Mouse (Mus musculus) limb, embryonic 14.5 days (tissue): ENCODE data around the gene Gatb. TPM values are rescaled to one million over a fixed set of nuclear protein-coding genes. Genes with fewer than 3 reads are reported as not detected.
"Not testable (repeated sequence)": the region's sequence is repeated elsewhere in the genome, so short reads cannot be mapped to it uniquely, and the experiment has no call there.

ENCODE experiments used
- ATAC-seq: fragments of 200-750 bp; cut with Nextera tagmentation; 2 replicates; pipeline ENCODE4 v1.8.0; 2017; ENCODE audit warnings: low read depth, moderate number of reproducible peaks, moderate TSS enrichment; ENCODE audit not compliant: low FRiP score
- DNase-seq: peaks from one replicate; pipeline ENCODE4 v3.0.0-alpha.2; 2015; ENCODE audit warnings: low spot score
- H3K27ac ChIP-seq: fragments of 300-500 bp; sonication (generic); replicated peaks from 2 replicates; pipeline ENCODE4 v1.5.1; 2014; ENCODE audit warnings: low read depth, mild to moderate bottlenecking, low read length, moderate library complexity, mixed read lengths
- H3K27me3 ChIP-seq: fragments of 300-500 bp; sonication (generic); 2 replicates; pipeline ENCODE4 v1.6.1; 2014; ENCODE audit warnings: low read length, mixed read lengths; ENCODE audit not compliant: control insufficient read depth, insufficient read depth
- H3K36me3 ChIP-seq: fragments of 300-500 bp; sonication (generic); 2 replicates; pipeline ENCODE4 v1.6.1; 2014; ENCODE audit warnings: mild to moderate bottlenecking, low read length, moderate library complexity, mixed read lengths; ENCODE audit not compliant: control insufficient read depth, insufficient read depth
- H3K4me1 ChIP-seq: fragments of 300-500 bp; sonication (generic); 2 replicates; pipeline ENCODE4 v1.6.1; 2014; ENCODE audit warnings: antibody characterized with exemption, low read length, mixed read lengths; ENCODE audit not compliant: control insufficient read depth, insufficient read depth
- H3K4me2 ChIP-seq: fragments of 300-500 bp; sonication (generic); replicated peaks from 2 replicates; pipeline ENCODE4 v1.6.1; 2014; ENCODE audit warnings: low read depth, mild to moderate bottlenecking, low read length, moderate library complexity; ENCODE audit not compliant: severe bottlenecking
- H3K4me3 ChIP-seq: fragments of 300-500 bp; sonication (generic); replicated peaks from 2 replicates; pipeline ENCODE4 v1.5.1; 2014; ENCODE audit warnings: low read length
- H3K9ac ChIP-seq: fragments of 300-500 bp; sonication (generic); 2 replicates; pipeline ENCODE4 v1.6.1; 2014; ENCODE audit warnings: mild to moderate bottlenecking, low read depth, low read length, moderate library complexity; ENCODE audit not compliant: severe bottlenecking
- H3K9me3 ChIP-seq: fragments of 300-500 bp; sonication (generic); 2 replicates; pipeline ENCODE4 v1.6.1; 2016; ENCODE audit warnings: low read length; ENCODE audit not compliant: control insufficient read depth
- POLR2A ChIP-seq: fragments of 200-500 bp; IDR thresholded peaks from 2 replicates; pipeline ENCODE4 v1.8.0; 2012; ENCODE audit warnings: inconsistent platforms, mild to moderate bottlenecking, moderate library complexity, borderline replicate concordance; ENCODE audit not compliant: insufficient read depth, insufficient read length; ENCODE audit errors: extremely low read depth
- WGBS: fragments of 180-500 bp; shearing (Covaris S2); extraction: QIAGEN DNeasy Blood & Tissue Kit; methylation state at CpG from one replicate; pipeline ENCODE4 v1.1.7; 2014; 5-methylcytosine and 5-hydroxymethylcytosine counted together
- polyA plus RNA-seq, 2 experiments: library from polyadenylated mRNA; depleted of rRNA in 1 of 2; stranded (reverse) in 1 of 2; unstranded in 1 of 2; fragments of >200 nt; fragmentation: Nextera tagmentation in 1 of 2; extraction: Ambion mirVana in 1 of 2; gene quantifications; 2 replicates each; pipeline versions ENCODE4 v1.2.1 to v1.2.3; 2012 to 2014

Gene Gatb
- polyA plus RNA-seq, 2 experiments, result 9.0 to 18.3 TPM

DNA sequence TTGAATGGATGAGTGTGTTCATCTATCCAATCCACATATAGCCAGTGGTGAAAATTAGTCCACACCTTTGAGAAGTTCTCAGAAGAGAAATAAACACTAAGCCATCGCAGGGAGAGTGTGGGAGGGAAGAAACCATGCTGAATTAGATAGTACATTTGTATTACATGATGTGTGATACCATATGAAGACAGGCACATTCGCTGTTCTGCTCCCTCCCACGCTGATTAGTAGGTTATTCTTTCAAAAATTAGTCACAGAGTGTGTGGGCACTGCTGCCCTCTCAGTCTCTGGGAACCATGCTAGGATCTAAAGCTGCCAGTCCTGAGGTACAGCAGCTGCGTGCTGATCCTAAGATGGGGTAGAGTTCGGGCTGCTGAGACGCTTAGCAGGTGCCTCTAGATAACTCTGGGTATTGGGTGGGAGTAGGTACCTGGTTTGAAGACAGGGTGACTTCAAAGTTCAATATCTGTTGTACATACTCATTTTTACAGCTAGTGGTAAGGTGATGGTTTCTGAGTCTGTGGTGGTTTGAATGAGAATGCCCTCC lies 20.1 kb upstream of the Gatb start:
- 85% methylated on average over 6 of the region's 6 CpGs for WGBS
- Histone ChIP-seq H3K36me3 (no peaks in the 10 kb centered on the region), H3K9me3 (no peaks in the 10 kb centered on the region), H3K9ac (no peak overlapping the region), H3K4me1 (peaks cover 4% of the 10 kb centered on the region; the same call in 1 of the 2 replicates), H3K27ac (no peak overlapping the region), H3K4me3 (no peak overlapping the region), H3K27me3 (no peaks in the 10 kb centered on the region), H3K4me2 (no peak overlapping the region)
- ATAC-seq (no peak), DNase-seq (no peak)
- no peak for TF ChIP-seq POLR2A

DNA sequence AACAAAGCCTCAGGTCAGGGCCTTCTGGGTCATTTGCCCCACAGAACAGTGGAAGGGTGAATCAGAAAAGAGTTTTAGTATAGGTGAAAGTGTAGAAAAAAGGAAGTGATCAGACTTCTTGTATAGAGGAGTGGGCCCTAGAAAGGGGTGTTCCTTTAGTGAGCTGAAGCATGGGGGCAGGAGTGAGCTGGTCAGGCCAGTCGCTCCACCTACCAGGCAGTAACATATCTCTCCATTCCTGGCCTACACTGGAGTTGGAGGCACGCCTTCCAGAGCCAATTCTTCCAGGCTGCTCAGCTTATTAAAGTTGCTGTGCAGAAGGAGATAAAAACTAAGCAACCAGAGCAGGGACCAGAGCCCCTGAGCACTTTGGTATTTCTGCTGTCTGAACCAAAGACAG lies 9.3 kb upstream of the Gatb start:
- TF ChIP-seq POLR2A, result no peak
- WGBS, result 42% methylated on average over 2 of the region's 2 CpGs
- Histone ChIP-seq H3K4me1 (no peaks in the 10 kb centered on the region; the same call in 1 of the 2 replicates), H3K9ac (no peak overlapping the region), H3K36me3 (no peaks in the 10 kb centered on the region), H3K9me3 (no peaks in the 10 kb centered on the region), H3K27ac (no peak overlapping the region), H3K4me3 (no peak overlapping the region), H3K4me2 (no peak overlapping the region), H3K27me3 (no peaks in the 10 kb centered on the region)
- ATAC-seq (no peak), DNase-seq (no peak)

DNA sequence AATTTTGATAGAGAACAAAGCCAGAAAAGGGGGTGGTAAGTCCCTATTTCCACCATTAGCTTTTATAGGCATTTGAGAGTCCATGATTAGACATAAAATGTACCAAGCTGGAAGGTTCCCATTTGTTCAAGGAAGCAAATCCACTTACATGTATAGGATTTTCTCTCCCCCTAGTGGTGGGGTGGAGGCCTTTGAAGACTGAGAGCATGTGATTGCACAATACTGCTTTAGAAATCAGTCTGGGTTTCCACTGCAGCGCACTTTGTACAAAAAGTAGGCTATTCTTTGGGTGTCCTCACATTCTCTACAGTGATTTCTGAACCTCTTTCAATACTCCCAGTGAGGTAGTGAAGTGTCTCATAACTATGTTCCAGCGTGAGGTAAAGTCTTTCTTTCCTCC lies 2.6 kb upstream of the Gatb start:
- no peaks in the 10 kb centered on the region for H3K27me3 ChIP-seq
- no peak for TF ChIP-seq POLR2A
- H3K36me3 ChIP-seq, result no peaks in the 10 kb centered on the region
- H3K9me3 ChIP-seq, result no peaks in the 10 kb centered on the region
- WGBS, result 57% methylated on average over 2 of the region's 2 CpGs
- ATAC-seq, result no peak
- H3K4me2 ChIP-seq, result no peak overlapping the region
- H3K9ac ChIP-seq, result no peak overlapping the region
- 0 out of 2 replicates have a peak, but pooled peaks cover 2% of the 10 kb centered on the region for H3K4me1 ChIP-seq
- H3K27ac ChIP-seq, result no peak overlapping the region
- no peak overlapping the region for H3K4me3 ChIP-seq
- peak; percentile 79 for DNase-seq

GRCm38 (mm10) chr3:85572502-85572901 lies 1.4 kb upstream of the Gatb start:
- not testable (repeated sequence) for ATAC-seq, H3K27ac ChIP-seq, H3K4me3 ChIP-seq, H3K9me3 ChIP-seq, H3K4me1 ChIP-seq, H3K36me3 ChIP-seq, H3K4me2 ChIP-seq, DNase-seq, H3K27me3 ChIP-seq, H3K9ac ChIP-seq
- 86% methylated on average over 8 of the region's 8 CpGs for WGBS

- WGBS, result 26% methylated on average over 6 of the region's 6 CpGs
- peak overlapping the region; percentile 51 for H3K4me3 ChIP-seq
- H3K27me3 ChIP-seq, result no peaks in the 10 kb centered on the region
- no peaks in the 10 kb centered on the region for H3K9me3 ChIP-seq
- H3K4me2 ChIP-seq, result peak overlapping the region; percentile 54
- no peak overlapping the region for H3K27ac ChIP-seq
- TF ChIP-seq POLR2A, result no peak
- peak overlapping the region; percentile 46; the same call in 1 of the 2 replicates for H3K9ac ChIP-seq
- 0 out of 2 replicates have a peak, but pooled peaks cover 2% of the 10 kb centered on the region for H3K4me1 ChIP-seq
- ATAC-seq (no peak), DNase-seq (no peak)
- no peaks in the 10 kb centered on the region for H3K36me3 ChIP-seq
Measured at GRCm38 (mm10) chr3:85573216-85573863, 579 bp upstream of the Gatb start.
